Mouse (Mus musculus) midbrain, embryonic 12.5 days (tissue): ENCODE results near the gene Ntrk3. TPM values are rescaled to one million over a fixed set of nuclear protein-coding genes. Genes with fewer than 3 reads are reported as not detected.

Experiments used
- ATAC-seq: fragments of 200-750 bp; cut with Nextera tagmentation; 2 replicates; pipeline ENCODE4 v1.8.0; 2017; ENCODE audit warnings: low read depth, moderate TSS enrichment, moderate library complexity; ENCODE audit not compliant: low FRiP score
- H3K27ac ChIP-seq: fragments of 300-500 bp; sonication (generic); replicated peaks from 2 replicates; pipeline ENCODE4 v1.5.1; 2016; ENCODE audit warnings: mild to moderate bottlenecking
- H3K27me3 ChIP-seq: fragments of 300-500 bp; sonication (generic); 2 replicates; pipeline ENCODE4 v1.6.1; 2016; ENCODE audit warnings: mild to moderate bottlenecking
- H3K36me3 ChIP-seq: fragments of 300-500 bp; sonication (generic); 2 replicates; pipeline ENCODE4 v1.6.1; 2016
- H3K4me1 ChIP-seq: fragments of 300-500 bp; sonication (generic); 2 replicates; pipeline ENCODE4 v1.6.1; 2016
- H3K4me2 ChIP-seq: fragments of 300-500 bp; sonication (generic); replicated peaks from 2 replicates; pipeline ENCODE4 v1.6.1; 2016; ENCODE audit warnings: mild to moderate bottlenecking, moderate library complexity
- H3K4me3 ChIP-seq: fragments of 300-500 bp; sonication (generic); 2 replicates; pipeline ENCODE4 v1.5.1; 2016; ENCODE audit warnings: mild to moderate bottlenecking
- H3K9ac ChIP-seq: fragments of 300-500 bp; sonication (generic); replicated peaks from 2 replicates; pipeline ENCODE4 v1.6.1; 2016; ENCODE audit warnings: mild to moderate bottlenecking, moderate library complexity
- H3K9me3 ChIP-seq: fragments of 300-500 bp; sonication (generic); 2 replicates; pipeline ENCODE4 v1.6.1; 2016; ENCODE audit warnings: mild to moderate bottlenecking
- WGBS: fragments of 180-500 bp; shearing (Covaris S2); methylation state at CpG from one replicate; pipeline ENCODE4 v1.1.7; 2016; 5-methylcytosine and 5-hydroxymethylcytosine counted together
- polyA plus RNA-seq: library from polyadenylated mRNA; unstranded; fragments of >200 nt; fragmentation: Nextera tagmentation; extraction: Ambion mirVana; gene quantifications from 2 replicates; pipeline ENCODE4 v1.2.1, GENCODE M21; 2016

Ntrk3 gene
- polyA plus RNA-seq, 1 experiment from 2014 or later: 9.3 TPM

GRCm38 (mm10) chr7:78491176-78491575, 246.6 kb downstream of the Ntrk3 start:
- Histone ChIP-seq H3K36me3 (no peaks in the 10 kb centered on the region), H3K27me3 (no peaks in the 10 kb centered on the region), H3K9me3 (no peaks in the 10 kb centered on the region), H3K27ac (no peak overlapping the region), H3K4me1 (no peaks in the 10 kb centered on the region), H3K9ac (no peak overlapping the region), H3K4me2 (no peak overlapping the region), H3K4me3 (no peak overlapping the region)
- WGBS: 63% methylated on average over 7 of the region's 7 CpGs
- no peak for ATAC-seq

- no peak for ATAC-seq
- Histone ChIP-seq H3K27me3 (no peaks in the 10 kb centered on the region), H3K4me3 (no peak overlapping the region), H3K4me2 (no peak overlapping the region), H3K27ac (no peak overlapping the region), H3K9me3 (no peaks in the 10 kb centered on the region), H3K4me1 (no peaks in the 10 kb centered on the region), H3K9ac (no peak overlapping the region), H3K36me3 (no peaks in the 10 kb centered on the region)
- 89% methylated on average over 2 of the region's 2 CpGs for WGBS
These were observed 253.5 kb downstream of the Ntrk3 start for GRCm38 (mm10) chr7:78484290-78484689.

- no peak overlapping the region for H3K9ac ChIP-seq
- ATAC-seq: no peak
- no peak overlapping the region for H3K27ac ChIP-seq
- WGBS: 92% methylated on average over 3 of the region's 3 CpGs
- H3K4me2 ChIP-seq: no peak overlapping the region
- no peaks in the 10 kb centered on the region for H3K4me1 ChIP-seq
- no peaks in the 10 kb centered on the region for H3K9me3 ChIP-seq
- no peaks in the 10 kb centered on the region for H3K36me3 ChIP-seq
- H3K4me3 ChIP-seq: no peak overlapping the region
- H3K27me3 ChIP-seq: no peaks in the 10 kb centered on the region
These were observed 254.1 kb downstream of the Ntrk3 start for GRCm38 (mm10) chr7:78483729-78484128.

- no peak overlapping the region for H3K4me3 ChIP-seq
- H3K9me3 ChIP-seq: no peaks in the 10 kb centered on the region
- WGBS: 80% methylated on average over 2 of the region's 2 CpGs
- no peak overlapping the region for H3K9ac ChIP-seq
- ATAC-seq: no peak
- no peak overlapping the region for H3K4me2 ChIP-seq
- 0 out of 2 replicates have a peak overlapping the region, but pooled peaks have one; percentile 15 for H3K27ac ChIP-seq
- H3K27me3 ChIP-seq: no peaks in the 10 kb centered on the region
- H3K4me1 ChIP-seq: no peaks in the 10 kb centered on the region
- H3K36me3 ChIP-seq: no peaks in the 10 kb centered on the region
These were observed 254.8 kb downstream of the Ntrk3 start for GRCm38 (mm10) chr7:78483061-78483460.

GRCm38 (mm10) chr7:78478881-78479280, 258.9 kb downstream of the Ntrk3 start:
- no peak for ATAC-seq
- Histone ChIP-seq H3K4me1 (no peaks in the 10 kb centered on the region), H3K4me3 (no peak overlapping the region), H3K9me3 (no peaks in the 10 kb centered on the region), H3K4me2 (no peak overlapping the region), H3K27ac (no peak overlapping the region), H3K9ac (no peak overlapping the region), H3K36me3 (no peaks in the 10 kb centered on the region), H3K27me3 (no peaks in the 10 kb centered on the region)
- WGBS: 94% methylated on average over 2 of the region's 2 CpGs

GRCm38 (mm10) chr7:78471755-78472154, 266.1 kb downstream of the Ntrk3 start:
- peak; percentile 68; the same call in 1 of the 2 replicates for ATAC-seq
- WGBS: 75% methylated on average over 4 of the region's 4 CpGs
- Histone ChIP-seq H3K27ac (no peak overlapping the region), H3K4me2 (no peak overlapping the region), H3K9me3 (no peaks in the 10 kb centered on the region), H3K4me3 (no peak overlapping the region), H3K9ac (no peak overlapping the region), H3K4me1 (no peaks in the 10 kb centered on the region; the same call in 1 of the 2 replicates), H3K36me3 (no peaks in the 10 kb centered on the region), H3K27me3 (no peaks in the 10 kb centered on the region)

- Histone ChIP-seq H3K9me3 (no peaks in the 10 kb centered on the region), H3K27ac (no peak overlapping the region), H3K4me1 (no peaks in the 10 kb centered on the region; the same call in 1 of the 2 replicates), H3K36me3 (no peaks in the 10 kb centered on the region), H3K4me2 (no peak overlapping the region), H3K4me3 (no peak overlapping the region), H3K9ac (no peak overlapping the region), H3K27me3 (no peaks in the 10 kb centered on the region)
- no peak for ATAC-seq
- WGBS: 86% methylated on average over 1 of the region's 1 CpGs
These were observed 266.5 kb downstream of the Ntrk3 start for GRCm38 (mm10) chr7:78471270-78471669.

GRCm38 (mm10) chr7:78462605-78463004, 275.2 kb downstream of the Ntrk3 start:
- WGBS: 87% methylated on average over 5 of the region's 5 CpGs
- no peak overlapping the region for H3K27ac ChIP-seq
- no peak overlapping the region for H3K4me3 ChIP-seq
- H3K9me3 ChIP-seq: no peaks in the 10 kb centered on the region
- H3K36me3 ChIP-seq: 0 out of 2 replicates have a peak, but pooled peaks cover 10% of the 10 kb centered on the region
- no peaks in the 10 kb centered on the region for H3K4me1 ChIP-seq
- H3K4me2 ChIP-seq: no peak overlapping the region
- no peak for ATAC-seq
- no peak overlapping the region for H3K9ac ChIP-seq
- H3K27me3 ChIP-seq: no peaks in the 10 kb centered on the region

GRCm38 (mm10) chr7:78459021-78459420, 278.8 kb downstream of the Ntrk3 start:
- 85% methylated on average over 1 of the region's 1 CpGs for WGBS
- Histone ChIP-seq H3K36me3 (0 out of 2 replicates have a peak, but pooled peaks cover 10% of the 10 kb centered on the region), H3K27me3 (no peaks in the 10 kb centered on the region), H3K4me3 (no peak overlapping the region), H3K27ac (no peak overlapping the region), H3K9me3 (no peaks in the 10 kb centered on the region), H3K9ac (no peak overlapping the region), H3K4me2 (no peak overlapping the region), H3K4me1 (no peaks in the 10 kb centered on the region)
- ATAC-seq: no peak

GRCm38 (mm10) chr7:78451666-78452065, 286.1 kb downstream of the Ntrk3 start:
- Histone ChIP-seq H3K9me3 (no peaks in the 10 kb centered on the region), H3K27ac (no peak overlapping the region), H3K4me2 (no peak overlapping the region), H3K4me3 (no peak overlapping the region), H3K27me3 (no peaks in the 10 kb centered on the region), H3K9ac (no peak overlapping the region), H3K36me3 (no peaks in the 10 kb centered on the region), H3K4me1 (no peaks in the 10 kb centered on the region)
- WGBS: 83% methylated on average over 2 of the region's 2 CpGs
- ATAC-seq: no peak

- H3K9ac ChIP-seq: no peak overlapping the region
- no peaks in the 10 kb centered on the region for H3K36me3 ChIP-seq
- H3K27ac ChIP-seq: no peak overlapping the region
- no peak overlapping the region for H3K4me3 ChIP-seq
- ATAC-seq: no peak
- no peaks in the 10 kb centered on the region for H3K9me3 ChIP-seq
- no peaks in the 10 kb centered on the region for H3K4me1 ChIP-seq
- 91% methylated on average over 6 of the region's 6 CpGs for WGBS
- H3K27me3 ChIP-seq: no peaks in the 10 kb centered on the region
- H3K4me2 ChIP-seq: no peak overlapping the region
These were observed 287.8 kb downstream of the Ntrk3 start for GRCm38 (mm10) chr7:78449909-78450592.

GRCm38 (mm10) chr7:78448841-78449240, 289.0 kb downstream of the Ntrk3 start:
- Histone ChIP-seq H3K36me3 (no peaks in the 10 kb centered on the region), H3K27me3 (no peaks in the 10 kb centered on the region), H3K4me3 (no peak overlapping the region), H3K4me2 (no peak overlapping the region), H3K9ac (no peak overlapping the region), H3K9me3 (no peaks in the 10 kb centered on the region), H3K4me1 (no peaks in the 10 kb centered on the region), H3K27ac (no peak overlapping the region)
- ATAC-seq: no peak
- 81% methylated on average over 2 of the region's 2 CpGs for WGBS
